Mouse (Mus musculus): ENCODE results near the gene Gm17571.

DNA sequence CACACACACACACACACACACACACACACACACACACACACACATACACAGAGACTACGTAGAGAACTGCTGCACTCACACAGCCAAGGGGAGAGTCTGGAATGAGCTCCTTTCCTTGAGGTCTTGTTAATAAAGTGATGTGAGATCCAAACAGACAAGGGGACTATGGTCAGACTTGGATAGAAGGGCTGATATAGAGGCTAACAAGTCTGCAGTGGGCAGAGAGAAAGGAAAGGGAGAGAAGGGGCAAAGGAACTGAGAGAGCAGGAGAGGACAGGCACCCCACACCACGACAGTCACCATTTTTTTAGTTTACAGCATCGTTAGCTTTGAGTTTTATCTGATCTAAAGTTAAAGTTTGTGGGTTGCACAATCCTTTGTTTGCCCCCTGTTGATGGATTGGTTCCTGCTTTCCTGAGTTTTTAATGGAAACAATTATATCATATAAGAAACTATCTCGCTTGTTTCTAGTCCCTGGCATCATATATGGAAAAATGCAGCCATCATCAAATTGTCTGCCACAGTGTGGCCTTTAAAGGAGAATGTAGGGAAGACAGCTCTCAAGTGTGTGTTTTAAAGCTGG lies at the start of gene Gm17571:
- no peak for TF ChIP-seq CTCF (IDR thresholded peaks at IDR 0.05; ENCODE audit: control insufficient read depth, insufficient read depth, low read length)
- no peak for TF ChIP-seq POLR2A (IDR thresholded peaks at IDR 0.05; ENCODE audit: borderline replicate concordance, control insufficient read depth, low read depth, low read length)

Data from bone marrow, adult 2 months (tissue).